Mouse (Mus musculus) CH12.LX (cell line): ENCODE measurements at regions not wholly inside any gene's neighbourhood (a gene's known extent, or its start where the extent isn't known, plus 50 kb on each side); places are given as distances from the start of the nearest gene placed in this dataset.

Source experiments
- DNase-seq: peaks from one replicate; pipeline ENCODE4 v3.0.0-alpha.2; 2013; ENCODE audit errors: extremely low read depth
- H3K27ac ChIP-seq: 2 replicates; pipeline ENCODE4 v1.5.1; 2012; ENCODE audit warnings: low read depth, mild to moderate bottlenecking, control low read depth, moderate library complexity; ENCODE audit not compliant: insufficient read depth
- H3K27me3 ChIP-seq: replicated peaks from 2 replicates; pipeline ENCODE3; 2012; ENCODE audit warnings: inconsistent platforms
- H3K36me3 ChIP-seq, 2 experiments: replicated peaks in 1 of 2; 2 replicates each; pipeline versions ENCODE3 to v1.6.1; 2012; ENCODE audit warnings: inconsistent platforms in 1 of 2, low read length in 1 of 2, mild to moderate bottlenecking in 1 of 2, mixed read lengths in 1 of 2, moderate library complexity in 1 of 2; ENCODE audit not compliant: control insufficient read depth in 1 of 2, insufficient read depth in 1 of 2
- H3K4me1 ChIP-seq, 2 experiments: 2 replicates each; pipeline ENCODE4 v1.6.1; 2012; ENCODE audit warnings: inconsistent platforms in 1 of 2, moderate library complexity in 1 of 2; ENCODE audit not compliant: insufficient read depth in 2 of 2, control insufficient read depth in 1 of 2
- H3K4me2 ChIP-seq: 2 replicates; pipeline ENCODE4 v1.6.1; 2012; ENCODE audit warnings: low read depth, mild to moderate bottlenecking, control low read depth; ENCODE audit not compliant: poor library complexity, insufficient read depth, severe bottlenecking
- H3K4me3 ChIP-seq, 3 experiments: fragments of 150-350 bp in 1 of 3; sonication (generic) in 1 of 3; replicated peaks in 1 of 3; 2 replicates each; pipeline versions ENCODE3 to v1.5.1; 2011 to 2012; ENCODE audit warnings: low read depth in 2 of 3, low read length in 2 of 3, mild to moderate bottlenecking in 2 of 3, moderate library complexity in 2 of 3, control low read depth in 1 of 3, improper control_type of control experiment in 1 of 3, inconsistent platforms in 1 of 3, mixed read lengths in 1 of 3; ENCODE audit not compliant: poor library complexity in 1 of 3
- H3K79me2 ChIP-seq: replicated peaks from 2 replicates; pipeline ENCODE4 v1.6.1; 2012; ENCODE audit warnings: mild to moderate bottlenecking, moderate library complexity; ENCODE audit not compliant: control insufficient read depth, poor library complexity, insufficient read depth, severe bottlenecking; ENCODE audit errors: extremely low read depth
- H3K9ac ChIP-seq: 2 replicates; pipeline ENCODE4 v1.6.1; 2012; ENCODE audit warnings: low read depth, mild to moderate bottlenecking, control low read depth, moderate library complexity; ENCODE audit not compliant: insufficient read depth
- H3K9me3 ChIP-seq: replicated peaks from 2 replicates; pipeline ENCODE3; 2012; ENCODE audit warnings: low read length, inconsistent platforms, mixed read lengths
- BHLHE40 ChIP-seq: IDR thresholded peaks from 2 replicates; pipeline ENCODE4 v1.6.1; 2011; ENCODE audit warnings: mild to moderate bottlenecking, low read depth, low read length, improper control_type of control experiment
- CHD1 ChIP-seq: IDR thresholded peaks from 2 replicates; pipeline ENCODE4 v1.6.1; 2012; ENCODE audit warnings: low read depth, low read length, improper control_type of control experiment, inconsistent platforms
- CHD2 ChIP-seq: IDR thresholded peaks from 2 replicates; pipeline ENCODE4 v1.6.1; 2011; ENCODE audit warnings: low read length, improper control_type of control experiment
- CTCF ChIP-seq, 2 experiments: IDR thresholded peaks in 1 of 2; conservative IDR thresholded peaks in 1 of 2; 2 replicates each; pipeline ENCODE4 v1.5.1; 2011 to 2012; ENCODE audit warnings: low read depth in 2 of 2, low read length in 2 of 2, improper control_type of control experiment in 1 of 2, inconsistent platforms in 1 of 2, mild to moderate bottlenecking in 1 of 2, moderate library complexity in 1 of 2
- E2F4 ChIP-seq: IDR thresholded peaks from 2 replicates; pipeline ENCODE4 v1.6.1; 2011; ENCODE audit warnings: low read depth, low read length, improper control_type of control experiment; ENCODE audit not compliant: insufficient replicate concordance
- ELF1 ChIP-seq: IDR thresholded peaks from 2 replicates; pipeline ENCODE4 v1.6.1; 2014; ENCODE audit warnings: low read depth, mild to moderate bottlenecking, inconsistent platforms, low read length, improper control_type of control experiment
- EP300 ChIP-seq: IDR thresholded peaks from 2 replicates; pipeline ENCODE4 v1.6.1; 2011; ENCODE audit warnings: low read length, improper control_type of control experiment
- ETS1 ChIP-seq: conservative IDR thresholded peaks from 2 replicates; pipeline ENCODE4 v1.6.1; 2012; ENCODE audit warnings: low read depth, mild to moderate bottlenecking, inconsistent platforms, low read length, improper control_type of control experiment, moderate library complexity
- GABPA ChIP-seq: IDR thresholded peaks from 2 replicates; pipeline ENCODE4 v1.6.1; 2012; ENCODE audit warnings: low read depth, low read length, improper control_type of control experiment, inconsistent platforms; ENCODE audit not compliant: insufficient replicate concordance
- IRF4 ChIP-seq: IDR thresholded peaks from 2 replicates; pipeline ENCODE4 v1.6.1; 2014; ENCODE audit warnings: low read depth, mild to moderate bottlenecking, inconsistent platforms, low read length, improper control_type of control experiment
- JUN ChIP-seq: IDR thresholded peaks from 2 replicates; pipeline ENCODE4 v1.6.1; 2011; ENCODE audit warnings: low read depth, mild to moderate bottlenecking, low read length, improper control_type of control experiment, moderate library complexity; ENCODE audit not compliant: insufficient read depth
- JUND ChIP-seq: conservative IDR thresholded peaks from 2 replicates; pipeline ENCODE4 v1.6.1; 2011; ENCODE audit warnings: low read depth, low read length, improper control_type of control experiment
- MAFK ChIP-seq: IDR thresholded peaks from 2 replicates; pipeline ENCODE4 v1.6.1; 2011; ENCODE audit warnings: low read length, improper control_type of control experiment; ENCODE audit not compliant: insufficient replicate concordance
- MAX ChIP-seq: IDR thresholded peaks from 2 replicates; pipeline ENCODE4 v1.6.1; 2011; ENCODE audit warnings: low read length, improper control_type of control experiment
- MAZ ChIP-seq: IDR thresholded peaks from 2 replicates; pipeline ENCODE4 v1.6.1; 2012; ENCODE audit warnings: low read depth, mild to moderate bottlenecking, inconsistent platforms, low read length, improper control_type of control experiment, moderate library complexity
- MEF2A ChIP-seq: IDR thresholded peaks from 2 replicates; pipeline ENCODE4 v1.6.1; 2014; ENCODE audit warnings: low read depth, mild to moderate bottlenecking, inconsistent platforms, low read length, improper control_type of control experiment, borderline replicate concordance
- MXI1 ChIP-seq: IDR thresholded peaks from 2 replicates; pipeline ENCODE4 v1.6.1; 2011; ENCODE audit warnings: mild to moderate bottlenecking, low read depth, low read length, improper control_type of control experiment
- MYC ChIP-seq: IDR thresholded peaks from 2 replicates; pipeline ENCODE4 v1.6.1; 2011; ENCODE audit warnings: low read depth, mild to moderate bottlenecking, improper control_type of control experiment, low read length
- NRF1 ChIP-seq: IDR thresholded peaks from 2 replicates; pipeline ENCODE4 v1.6.1; 2014; ENCODE audit warnings: low read depth, mild to moderate bottlenecking, inconsistent platforms, low read length, improper control_type of control experiment, moderate library complexity
- POLR2A ChIP-seq: IDR thresholded peaks from 2 replicates; pipeline ENCODE4 v1.6.1; 2011; ENCODE audit warnings: low read depth, mild to moderate bottlenecking, improper control_type of control experiment, low read length
- POLR2AphosphoS2 ChIP-seq: IDR thresholded peaks from 2 replicates; pipeline ENCODE4 v1.6.1; 2011; ENCODE audit warnings: low read depth, low read length, improper control_type of control experiment
- RAD21 ChIP-seq: IDR thresholded peaks from 2 replicates; pipeline ENCODE4 v1.6.1; 2011; ENCODE audit warnings: low read depth, mild to moderate bottlenecking, low read length, improper control_type of control experiment, moderate library complexity
- RCOR1 ChIP-seq: conservative IDR thresholded peaks from 2 replicates; pipeline ENCODE4 v1.6.1; 2012; ENCODE audit warnings: low read depth, mild to moderate bottlenecking, inconsistent platforms, low read length, improper control_type of control experiment
- TBP ChIP-seq: conservative IDR thresholded peaks from 2 replicates; pipeline ENCODE4 v1.6.1; 2011; ENCODE audit warnings: low read depth, low read length, improper control_type of control experiment
- TCF12 ChIP-seq: IDR thresholded peaks from 2 replicates; pipeline ENCODE4 v1.6.1; 2014; ENCODE audit warnings: low read depth, mild to moderate bottlenecking, inconsistent platforms, low read length, improper control_type of control experiment
- UBTF ChIP-seq: IDR thresholded peaks from 2 replicates; pipeline ENCODE4 v1.6.1; 2012; ENCODE audit warnings: low read depth, mild to moderate bottlenecking, inconsistent platforms, low read length, improper control_type of control experiment, moderate library complexity
- USF1 ChIP-seq: IDR thresholded peaks from 2 replicates; pipeline ENCODE4 v1.6.1; 2014; ENCODE audit warnings: low read depth, mild to moderate bottlenecking, inconsistent platforms, low read length, improper control_type of control experiment
- USF2 ChIP-seq: conservative IDR thresholded peaks from 2 replicates; pipeline ENCODE4 v1.6.1; 2011; ENCODE audit warnings: low read depth, low read length, improper control_type of control experiment
- ZC3H11A ChIP-seq: IDR thresholded peaks from 2 replicates; pipeline ENCODE4 v1.6.1; 2012; ENCODE audit warnings: low read depth, mild to moderate bottlenecking, inconsistent platforms, low read length, improper control_type of control experiment
- dilution Hi-C: fragments of 300-500 bp; cut with MboI; formaldehyde crosslinking; loops from 2 replicates; pipeline ENCODE4 v1.14.3; 2020; ENCODE audit warnings: low sequenced_read_pairs; ENCODE audit not compliant: extremely low pct_unique_long_range_greater_than_20kb, extremely low pct_ligation_motif_present
- in situ Hi-C: fragments of 300-500 bp; cut with MboI; formaldehyde crosslinking; loops from 3 replicates; pipeline ENCODE4 v1.14.3; 2019; ENCODE audit warnings: low sequenced_read_pairs, low pct_ligation_motif_present, low pct_unique_long_range_greater_than_20kb, mixed read lengths

GRCm38 (mm10) chr3:152028695-152029094, 137.3 kb downstream of the Gipc2 start:
- no peaks in the 10 kb centered on the region for H3K9me3 ChIP-seq
- no peaks in the 10 kb centered on the region for H3K36me3 ChIP-seq
- H3K79me2 ChIP-seq: no peaks in the 10 kb centered on the region
- TF ChIP-seq IRF4 (no peak), MXI1 (no peak), TCF12 (no peak), POLR2AphosphoS2 (no peak), CHD2 (no peak), ELF1 (no peak), RCOR1 (no peak), USF1 (no peak), GABPA (no peak), UBTF (no peak), TBP (no peak), CTCF (conservative IDR thresholded peaks at IDR 0.05 in 1 of 2, IDR thresholded peaks at IDR 0.05 in 1 of 2; ENCODE audit: low read depth in 2 of 2, low read length in 2 of 2) (no peak), JUN (no peak), MYC (no peak), JUND (no peak), USF2 (no peak), NRF1 (no peak)
- H3K27ac ChIP-seq: no peak overlapping the region
- peak overlapping the region; percentile 19; the same call in 1 of the 2 replicates for H3K4me2 ChIP-seq
- no peaks in the 10 kb centered on the region for H3K27me3 ChIP-seq
- no peak overlapping the region for H3K4me3 ChIP-seq
- in situ Hi-C loops (no loop called here), dilution Hi-C loops (no loop called here)
- H3K9ac ChIP-seq: no peak overlapping the region
- no peak for DNase-seq
- peaks cover 33 to 36% of the 10 kb centered on the region in 2 experiments for H3K4me1 ChIP-seq

GRCm38 (mm10) chr3:152026034-152026433, 140.0 kb downstream of the Gipc2 start:
- DNase-seq: peak; percentile 43
- in situ Hi-C loops: no loop called here
- TF ChIP-seq CHD2 (peak; percentile 47; the same call in 1 of the 2 replicates), IRF4 (peak; percentile 65; the same call in 1 of the 2 replicates), MYC (peak; percentile 81), BHLHE40 (peak; percentile 99), MAZ (no peak), UBTF (no peak), MAFK (no peak), CHD1 (no peak), E2F4 (0 out of 2 replicates have a peak, but pooled peaks have one; percentile 47), USF2 (no peak), MAX (peak; percentile 60; the same call in 1 of the 2 replicates), TCF12 (peak; percentile 66; the same call in 1 of the 2 replicates), JUND (peak; percentile 77), EP300 (peak; percentile 73), ETS1 (peak; percentile 78), TBP (no peak), NRF1 (no peak), POLR2A (no peak), ZC3H11A (no peak), RCOR1 (peak; percentile 83; the same call in 1 of the 2 replicates), CTCF (conservative IDR thresholded peaks at IDR 0.05 in 1 of 2, IDR thresholded peaks at IDR 0.05 in 1 of 2; ENCODE audit: low read depth in 2 of 2, low read length in 2 of 2) (no peak), RAD21 (no peak), ELF1 (peak; percentile 53), JUN (0 out of 2 replicates have a peak, but pooled peaks have one; percentile 38), POLR2AphosphoS2 (no peak), MEF2A (no peak)

More at GRCm38 (mm10) chr3:152026034-152026433, 140.0 kb downstream of the Gipc2 start:
- Histone ChIP-seq H3K27me3 (no peaks in the 10 kb centered on the region), H3K9me3 (no peaks in the 10 kb centered on the region), H3K4me3 (no peak overlapping the region), H3K36me3 (no peaks in the 10 kb centered on the region), H3K4me2 (no peak overlapping the region), H3K27ac (no peak overlapping the region), H3K4me1 (peaks cover 19 to 20% of the 10 kb centered on the region in 2 experiments), H3K79me2 (no peaks in the 10 kb centered on the region), H3K9ac (no peak overlapping the region)
- dilution Hi-C loops: no loop called here
